Mouse (Mus musculus) right cerebral cortex, postnatal 10 days (tissue): Measurements from ENCODE around the gene Trim62.
A peak's percentile ranks its signal among the peaks of the same experiment; 100 is the strongest.

Source experiments
- DNase-seq, 2 experiments: peaks; one replicate each; pipeline ENCODE4 v3.0.0; 2021; ENCODE audit warnings: low spot score in 2 of 2

Gene Trim62

DNA sequence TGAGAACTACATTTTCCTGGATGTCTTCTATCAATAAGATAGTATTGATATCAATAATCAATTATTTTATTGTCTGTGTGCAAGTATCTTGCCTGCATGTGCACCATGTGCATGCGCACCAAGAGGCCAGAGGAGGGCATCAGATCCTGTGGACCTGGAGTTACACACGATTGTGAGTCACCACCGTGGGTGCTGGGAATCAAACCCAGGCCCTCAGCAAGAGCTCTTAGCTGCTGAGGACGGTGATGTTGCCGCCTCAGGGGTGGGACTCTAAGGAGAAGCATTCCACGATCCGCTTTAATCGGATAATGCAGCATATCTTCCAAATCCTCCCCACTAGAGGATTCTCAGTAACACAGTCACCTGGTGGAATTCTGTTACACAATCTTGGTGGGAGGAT, 2.2 kb downstream of the Trim62 start:
- DNase-seq, result no peak

DNA sequence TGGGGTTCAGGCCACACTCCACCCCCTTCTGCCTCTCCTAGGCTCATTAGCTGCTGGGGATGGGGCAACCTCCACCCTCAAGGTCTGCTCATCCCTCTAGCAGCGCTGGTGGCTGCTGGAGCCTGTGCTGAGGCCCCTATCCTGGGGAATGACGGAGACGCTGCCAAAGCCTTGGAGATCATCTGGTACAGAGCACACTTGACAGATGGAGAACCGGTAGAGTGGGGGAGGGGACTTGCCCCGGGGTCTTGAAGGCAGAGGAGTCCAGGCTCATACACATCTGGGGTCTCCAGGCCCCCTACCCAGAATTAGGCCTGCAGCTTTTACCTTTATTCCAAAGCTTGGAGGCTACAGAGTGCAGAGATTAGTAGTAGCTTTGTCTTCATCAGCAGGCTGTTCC, 3.2 kb downstream of the Trim62 start:
- DNase-seq, result no peak

DNA sequence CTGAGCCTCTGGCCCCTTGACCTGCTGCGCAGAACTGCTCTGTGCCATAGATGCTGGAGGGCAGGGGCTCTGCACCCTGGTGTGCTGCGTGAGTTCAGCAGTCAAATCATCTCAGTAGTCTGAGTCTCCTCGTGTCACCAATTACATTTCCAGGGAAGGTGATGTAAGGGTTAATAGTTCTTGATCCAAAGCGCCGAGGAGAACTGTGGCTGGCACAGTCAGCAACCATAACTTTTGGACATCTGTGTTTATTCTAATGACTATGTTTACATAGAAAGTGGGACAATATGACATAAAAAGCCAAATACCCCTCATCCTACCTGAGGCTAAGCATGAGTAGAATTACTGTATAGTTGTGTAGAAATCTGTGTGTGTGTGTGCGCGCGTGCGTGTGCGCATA, 3.6 kb downstream of the Trim62 start:
- DNase-seq, result no peak

DNA sequence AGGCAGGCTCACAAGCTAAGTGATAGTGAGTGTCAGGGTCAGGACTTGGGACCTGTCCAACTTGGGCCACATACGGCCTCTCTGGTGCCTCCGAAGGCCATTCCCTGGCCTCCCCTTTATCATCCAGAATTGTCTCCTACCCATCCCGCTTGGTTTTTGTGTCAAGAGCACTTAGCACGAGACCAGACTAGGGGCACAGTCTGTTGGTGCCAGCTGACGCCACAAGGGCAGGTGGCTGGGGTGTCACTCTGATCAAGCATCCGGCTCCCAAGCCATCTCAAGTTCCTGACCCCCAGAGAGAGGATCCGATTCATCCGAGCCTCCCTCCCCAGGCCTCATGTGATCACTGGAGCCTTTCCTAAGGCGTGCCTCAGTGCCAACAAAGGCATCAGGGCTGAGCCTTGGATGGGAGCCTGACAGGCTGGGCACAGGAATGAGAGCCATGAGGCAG, 4.3 kb downstream of the Trim62 start:
- DNase-seq, result peak in 1 of 2 experiments; percentile 58

DNA sequence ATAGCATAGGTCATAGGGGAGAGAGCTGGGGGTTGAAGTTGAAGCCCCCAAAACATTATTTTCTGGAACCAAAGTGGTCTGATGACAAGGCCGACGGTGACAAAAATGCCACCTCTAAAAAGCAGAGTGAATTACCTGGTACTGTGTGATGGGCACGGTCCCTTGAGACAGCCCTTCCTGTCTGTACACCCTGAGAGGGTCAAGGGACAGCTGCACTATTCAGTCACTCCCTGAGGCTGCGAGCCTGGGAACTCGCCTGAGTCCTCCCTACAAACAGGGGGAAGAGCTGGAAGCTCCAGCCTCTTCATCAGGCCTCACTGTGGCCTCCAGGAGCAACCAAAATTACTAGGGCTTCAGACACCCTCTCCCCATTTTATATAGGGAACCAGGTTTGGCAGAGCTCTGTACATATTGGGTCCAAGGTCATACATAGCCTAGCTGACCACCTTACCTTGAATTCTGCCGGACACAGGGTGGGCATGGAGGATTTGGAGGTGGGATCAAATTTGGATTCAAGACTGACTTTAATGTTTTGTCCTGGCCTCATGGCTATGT, 5.1 kb downstream of the Trim62 start:
- DNase-seq, result no peak

DNA sequence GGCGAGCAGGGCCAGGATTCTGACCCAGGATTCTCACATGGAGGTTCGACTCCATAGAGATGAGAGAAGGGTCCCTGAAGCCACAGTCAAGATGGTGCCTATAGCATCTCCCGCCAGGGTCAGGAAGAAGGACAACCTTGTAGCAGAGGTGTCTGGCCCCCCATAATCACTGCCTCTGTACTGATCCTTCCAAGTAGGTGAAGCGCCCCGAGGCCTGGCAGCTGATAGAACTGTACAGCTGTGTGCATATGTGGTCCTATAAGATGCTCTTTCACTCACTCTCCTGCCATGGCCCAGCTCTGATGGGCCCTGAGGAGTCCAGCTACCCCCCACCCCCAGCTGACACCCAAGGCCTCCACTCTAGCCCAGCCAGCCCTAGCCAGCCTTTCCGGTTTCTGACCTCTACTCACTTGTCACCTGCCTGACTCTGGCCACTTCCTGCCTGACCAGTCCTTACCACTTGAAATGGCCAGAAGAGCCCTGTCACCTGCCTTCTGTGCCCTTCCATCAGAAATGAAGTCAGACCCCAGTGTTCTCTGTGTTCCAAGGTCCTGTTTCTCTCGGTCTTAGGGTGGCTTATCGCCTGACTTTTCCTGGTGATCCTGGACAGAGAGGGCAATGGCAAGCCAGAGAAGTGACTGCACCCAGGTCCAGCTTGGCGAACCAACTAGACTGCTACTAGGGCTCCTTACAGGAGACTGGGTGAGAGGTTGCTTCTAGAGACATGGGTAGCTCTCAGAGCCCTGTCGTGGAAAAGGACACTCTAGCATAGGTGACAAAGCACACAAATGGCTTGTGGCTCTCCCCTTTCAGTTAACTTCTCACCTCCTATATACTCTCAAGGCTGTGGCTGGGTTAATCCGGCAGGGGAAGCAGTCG, 6.6 kb downstream of the Trim62 start:
- no peak for DNase-seq

DNA sequence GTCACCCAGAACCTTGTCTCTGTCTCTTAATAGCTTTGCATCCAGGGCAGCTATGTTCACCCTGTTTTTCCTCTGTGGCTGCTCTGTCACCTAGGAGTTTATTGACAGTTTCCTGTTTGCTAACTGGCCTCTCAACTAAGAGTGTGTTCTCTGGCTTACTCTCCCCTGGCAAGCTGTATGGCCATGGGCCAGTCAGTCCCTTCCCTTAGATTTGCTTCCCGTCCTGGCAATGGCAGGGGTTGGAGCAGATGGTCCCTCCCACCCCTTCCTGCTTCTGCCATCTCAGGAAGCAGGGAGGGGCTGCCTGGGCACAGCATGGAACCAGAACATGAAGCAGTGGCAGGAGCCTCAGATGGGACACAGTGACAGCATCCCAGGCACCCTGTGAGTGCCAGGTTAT, 7.8 kb downstream of the Trim62 start:
- DNase-seq, result peak; percentile 83 to 88

DNA sequence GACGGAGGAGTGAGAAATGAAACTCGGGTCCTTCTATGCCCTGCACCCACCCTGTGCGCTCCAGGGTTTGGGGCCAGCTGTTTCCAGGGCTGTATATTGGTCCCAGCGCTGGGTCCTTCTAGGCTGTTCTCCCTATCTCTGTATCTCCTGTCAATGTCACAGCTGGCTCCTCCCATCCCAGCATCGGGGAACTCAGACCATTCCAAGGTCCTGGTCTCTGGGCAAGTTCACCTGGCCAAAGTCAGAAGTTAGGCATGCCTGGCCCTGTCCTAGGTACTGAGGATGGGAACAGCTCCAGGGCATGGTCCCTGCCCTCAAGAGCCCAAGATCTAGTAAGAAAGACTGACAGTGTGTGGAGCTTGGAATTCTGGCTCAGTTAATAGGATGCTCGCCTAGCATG, 8.4 kb downstream of the Trim62 start:
- DNase-seq, result no peak

DNA sequence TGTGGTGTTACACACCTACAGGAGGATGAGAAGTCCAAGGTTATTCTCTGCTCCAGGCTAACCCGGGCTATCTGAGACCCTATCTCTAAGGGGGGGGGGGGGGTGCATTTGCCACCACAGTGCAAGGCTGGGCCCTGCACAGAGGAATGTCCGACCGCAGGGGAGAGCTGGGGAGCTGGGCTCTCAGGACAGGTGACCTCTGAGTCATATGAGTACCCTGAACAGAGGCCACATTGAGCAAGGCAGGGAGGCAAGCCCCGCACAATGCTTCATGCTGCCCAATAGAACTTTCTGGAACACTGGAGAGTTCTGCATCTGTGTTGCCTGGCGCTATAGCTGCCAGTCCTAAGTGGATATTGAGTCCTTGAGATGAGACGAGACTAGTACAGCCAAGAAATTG, 8.8 kb downstream of the Trim62 start:
- no peak for DNase-seq

DNA sequence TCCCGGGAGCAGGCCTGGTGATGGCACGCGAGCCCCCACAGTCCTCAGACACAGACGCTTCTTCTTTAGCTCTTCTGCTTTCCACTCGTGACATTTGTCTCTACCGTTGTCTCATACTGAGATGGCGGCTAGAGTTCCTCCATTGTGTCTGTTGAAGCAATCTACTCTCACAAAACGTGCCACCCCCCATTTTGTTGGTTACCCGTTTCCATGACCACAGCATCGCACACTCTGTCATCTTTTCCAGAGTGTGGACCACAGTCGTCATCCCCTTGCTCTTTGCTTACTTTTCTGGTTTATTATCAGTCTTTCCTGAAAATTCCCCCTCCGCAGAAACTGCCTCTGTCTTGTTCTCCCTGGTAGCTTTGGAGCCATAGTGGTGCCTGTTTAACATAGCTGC, 10.7 kb downstream of the Trim62 start:
- no peak for DNase-seq

DNA sequence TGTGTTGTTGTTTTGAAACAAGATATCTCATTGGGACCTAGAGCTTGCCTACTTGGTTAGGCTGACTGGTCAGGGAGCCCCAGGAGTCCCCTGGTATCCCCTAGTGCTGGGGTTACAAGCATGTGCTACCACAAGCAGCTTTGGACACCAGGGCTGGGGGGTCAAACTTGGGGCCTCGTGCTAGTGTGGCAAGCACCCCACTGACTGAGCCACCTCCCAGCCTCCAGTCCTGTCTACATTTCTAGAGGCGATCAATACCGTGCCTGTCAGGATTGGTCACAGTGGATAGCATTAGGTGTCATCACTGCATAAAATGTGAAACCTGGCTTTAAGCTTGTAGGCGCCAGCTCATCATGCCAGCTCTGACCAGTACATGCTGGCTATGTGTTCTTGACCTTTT, 12.5 kb downstream of the Trim62 start:
- no peak for DNase-seq

DNA sequence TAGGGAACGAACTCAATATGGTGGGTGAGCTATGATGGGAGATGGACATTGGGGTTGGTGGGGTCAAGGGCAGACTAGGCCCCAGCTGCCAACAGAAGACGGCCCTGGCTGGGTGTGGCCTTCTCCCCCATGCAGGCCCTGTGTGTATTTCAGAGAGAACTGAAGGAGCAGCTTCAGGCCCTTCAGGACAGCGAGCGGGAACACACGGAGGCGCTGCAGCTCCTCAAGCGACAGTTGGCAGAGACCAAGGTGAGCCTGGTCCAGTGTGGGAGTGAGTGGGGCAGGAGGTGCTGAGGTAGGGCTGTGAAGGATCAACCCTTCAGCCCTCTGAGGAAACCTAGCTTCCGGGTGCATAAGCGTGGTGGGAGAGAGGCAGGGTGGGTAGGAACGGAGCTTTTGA, 13.3 kb downstream of the Trim62 start:
- no peak for DNase-seq

DNA sequence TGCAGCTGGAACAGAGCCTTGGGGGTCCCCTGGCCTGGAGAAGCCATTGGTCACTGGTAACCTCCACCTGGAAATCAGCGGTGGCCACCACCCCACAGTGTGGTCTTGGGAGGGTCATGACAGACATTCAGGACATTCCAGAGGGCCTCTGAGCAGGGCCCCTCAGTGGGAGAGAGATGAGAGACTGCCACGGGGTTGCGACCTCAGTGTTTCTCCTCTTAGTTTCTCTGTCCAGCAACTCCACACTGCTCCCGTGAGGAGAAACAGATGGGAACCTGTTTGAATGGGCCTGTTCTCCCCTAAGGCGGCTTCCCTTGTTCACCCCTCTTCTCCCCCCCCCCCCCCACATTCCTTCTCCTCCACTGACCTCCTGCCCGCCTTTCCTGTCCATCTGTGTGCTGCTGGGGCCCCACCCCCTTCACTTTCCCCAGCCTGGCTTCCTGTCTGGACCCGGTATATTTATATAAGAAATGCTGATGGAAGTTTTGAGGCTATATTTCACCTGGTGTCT, 14.6 kb downstream of the Trim62 start:
- DNase-seq, result no peak

DNA sequence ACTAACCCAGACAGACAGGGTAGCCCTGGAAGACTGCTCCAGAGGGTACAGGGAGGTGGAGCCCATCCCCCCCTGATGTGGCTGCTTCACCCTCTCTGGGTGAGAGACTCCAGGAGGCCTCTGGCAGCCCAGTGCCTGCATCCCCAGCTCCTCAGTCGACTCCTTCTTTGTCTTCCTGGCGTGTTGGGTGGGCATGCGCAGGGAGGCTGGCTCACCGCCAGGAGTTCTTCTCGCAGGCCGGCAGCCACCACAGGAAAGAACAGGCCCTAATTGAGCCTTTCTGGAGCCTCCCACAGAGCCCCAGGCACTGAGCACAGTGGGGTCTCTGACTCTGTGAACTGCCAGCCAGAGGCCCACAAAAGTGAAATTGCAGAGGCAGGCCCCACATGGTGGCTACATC, 16.0 kb downstream of the Trim62 start:
- DNase-seq, result peak; percentile 93 to 94

DNA sequence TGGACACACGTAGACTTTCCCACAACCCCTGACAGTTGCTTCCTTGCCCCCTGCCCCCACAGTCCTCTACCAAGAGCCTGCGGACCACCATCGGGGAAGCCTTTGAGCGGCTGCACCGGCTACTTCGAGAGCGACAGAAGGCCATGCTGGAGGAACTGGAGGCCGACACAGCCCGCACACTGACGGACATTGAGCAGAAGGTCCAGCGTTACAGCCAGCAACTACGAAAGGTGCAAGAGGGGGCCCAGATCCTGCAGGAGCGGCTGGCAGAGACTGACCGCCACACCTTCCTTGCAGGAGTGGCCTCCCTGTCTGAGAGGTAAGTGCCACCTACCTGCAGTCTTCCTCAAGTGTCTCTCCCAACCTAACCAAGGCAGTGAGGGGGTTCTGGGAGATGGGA, 17.1 kb downstream of the Trim62 start:
- DNase-seq, result no peak

DNA sequence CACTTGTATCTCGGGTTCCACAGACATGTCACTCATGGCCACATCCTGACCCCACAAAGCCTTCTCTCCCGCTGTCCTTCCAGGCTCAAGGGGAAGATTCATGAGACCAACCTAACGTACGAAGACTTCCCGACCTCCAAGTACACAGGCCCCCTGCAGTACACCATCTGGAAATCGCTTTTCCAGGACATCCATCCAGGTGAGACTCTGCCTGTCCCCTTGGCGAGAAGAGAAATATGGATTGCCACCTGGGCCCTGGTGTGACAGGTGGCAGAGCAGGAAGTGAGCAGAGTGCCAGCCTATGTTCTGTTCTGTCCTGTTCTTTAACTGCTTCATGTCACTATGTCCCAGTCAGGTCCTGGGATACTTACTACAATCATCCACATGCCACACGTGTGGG, 19.0 kb downstream of the Trim62 start:
- DNase-seq, result no peak

DNA sequence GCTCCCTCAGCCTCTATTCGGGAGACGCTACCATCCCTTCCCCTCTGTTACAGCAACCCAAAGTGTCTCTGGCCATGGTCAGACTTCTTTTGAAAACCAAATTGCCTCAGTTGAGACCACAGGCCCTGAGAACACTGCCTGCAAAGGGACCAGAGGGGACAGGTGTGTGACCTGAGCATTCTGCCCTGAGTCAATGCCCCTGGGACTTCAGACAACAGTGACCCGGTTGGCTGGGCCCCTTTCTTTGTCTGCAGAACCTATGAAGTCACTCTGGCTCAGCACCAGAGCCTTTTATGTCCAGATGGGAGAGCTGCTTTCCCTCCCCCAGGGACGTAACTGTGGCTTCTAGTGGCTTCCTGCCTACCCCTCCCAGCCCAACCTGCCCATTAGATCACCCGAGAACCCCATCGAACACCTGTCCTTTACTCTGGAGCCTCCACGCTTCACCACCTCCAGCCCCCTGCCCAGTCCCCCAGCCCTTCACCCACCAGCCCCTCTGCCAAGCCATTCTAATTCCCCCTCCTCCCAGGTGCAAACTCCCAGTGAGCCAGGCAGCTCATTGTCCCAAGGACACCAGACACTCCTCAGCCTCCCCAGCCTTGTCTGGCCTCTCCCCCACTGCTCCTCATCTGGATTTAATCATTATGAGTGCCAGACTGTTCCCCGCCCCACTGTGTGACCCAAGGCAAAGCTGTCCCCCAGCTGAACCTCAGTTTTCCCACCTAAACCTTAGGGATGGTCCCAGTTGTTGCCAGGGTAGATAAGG, 20.8 kb downstream of the Trim62 start:
- no peak for DNase-seq

DNA sequence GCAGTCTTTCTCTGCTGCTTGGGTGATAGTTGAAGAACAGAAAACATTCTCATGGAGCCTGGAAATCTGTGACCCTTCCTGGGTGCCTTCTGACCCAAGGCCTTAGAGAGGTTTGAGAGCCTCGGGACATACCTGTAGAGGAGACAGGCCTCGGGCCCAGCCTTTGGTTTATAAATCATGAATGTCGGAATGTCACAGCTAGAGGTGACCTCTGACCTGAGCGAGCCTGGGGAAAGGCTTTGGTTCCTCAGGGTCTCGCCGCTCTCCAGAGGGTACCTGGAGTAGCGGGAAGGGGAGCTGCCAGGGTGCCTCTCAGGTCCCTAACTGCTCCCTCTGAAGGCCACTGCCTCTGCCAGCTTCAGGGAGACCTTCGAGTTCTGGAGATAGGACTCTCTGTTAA, 21.9 kb downstream of the Trim62 start:
- no peak for DNase-seq

DNA sequence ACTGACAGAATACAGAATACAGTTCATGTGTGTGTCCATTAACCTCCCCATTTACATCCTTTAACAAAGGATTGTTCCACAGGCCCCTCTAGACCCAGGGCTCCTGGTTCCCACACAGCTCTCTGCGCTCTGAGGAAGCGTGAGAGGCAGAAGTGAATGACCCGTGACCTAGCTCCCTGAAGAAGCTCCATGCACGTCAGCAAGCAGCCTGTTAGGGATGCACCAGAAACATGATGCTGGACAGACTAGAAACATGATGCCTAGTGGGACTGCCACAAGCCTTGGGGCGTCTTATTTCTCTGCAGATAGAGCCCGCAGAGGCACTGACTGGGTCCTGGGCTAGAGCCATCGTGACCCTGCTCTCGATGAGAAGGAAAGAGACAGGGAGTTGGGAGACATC, 23.4 kb downstream of the Trim62 start:
- DNase-seq, result no peak

DNA sequence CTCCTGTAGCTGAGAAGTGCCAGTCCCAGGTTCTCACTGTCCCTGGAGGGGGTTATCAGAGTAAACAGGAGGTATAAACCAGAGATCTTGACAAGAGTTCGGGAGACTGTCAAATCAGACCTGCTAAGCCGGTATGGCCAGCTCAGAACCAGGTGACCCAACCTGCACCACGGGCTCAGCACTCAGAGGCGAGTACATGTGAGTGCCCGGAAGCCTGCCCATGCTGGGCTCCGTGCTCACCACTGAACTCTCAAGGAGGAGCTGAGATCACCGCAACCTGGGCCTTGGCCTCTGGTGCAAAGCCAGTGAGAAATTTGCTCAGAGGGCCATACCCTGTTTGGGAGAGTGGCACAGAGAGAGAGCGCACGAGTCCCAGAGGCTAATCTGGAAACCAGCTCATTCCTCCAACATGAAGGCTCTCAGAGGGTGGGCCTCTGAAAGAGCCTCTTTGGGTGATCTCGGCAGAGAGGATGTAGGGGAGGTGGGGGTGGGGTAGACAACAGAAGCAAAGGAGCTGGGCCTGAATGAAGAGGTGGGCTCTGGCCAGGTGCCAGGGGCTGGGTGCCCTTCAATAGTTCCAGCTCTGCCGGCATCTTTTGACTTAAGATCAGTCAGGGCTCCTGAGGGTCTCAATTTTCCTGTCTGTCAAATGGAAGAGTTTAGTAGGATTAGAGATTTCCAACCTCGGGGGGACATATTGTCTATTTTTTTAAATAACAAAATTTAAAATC, 24.0 kb downstream of the Trim62 start:
- no peak for DNase-seq

DNA sequence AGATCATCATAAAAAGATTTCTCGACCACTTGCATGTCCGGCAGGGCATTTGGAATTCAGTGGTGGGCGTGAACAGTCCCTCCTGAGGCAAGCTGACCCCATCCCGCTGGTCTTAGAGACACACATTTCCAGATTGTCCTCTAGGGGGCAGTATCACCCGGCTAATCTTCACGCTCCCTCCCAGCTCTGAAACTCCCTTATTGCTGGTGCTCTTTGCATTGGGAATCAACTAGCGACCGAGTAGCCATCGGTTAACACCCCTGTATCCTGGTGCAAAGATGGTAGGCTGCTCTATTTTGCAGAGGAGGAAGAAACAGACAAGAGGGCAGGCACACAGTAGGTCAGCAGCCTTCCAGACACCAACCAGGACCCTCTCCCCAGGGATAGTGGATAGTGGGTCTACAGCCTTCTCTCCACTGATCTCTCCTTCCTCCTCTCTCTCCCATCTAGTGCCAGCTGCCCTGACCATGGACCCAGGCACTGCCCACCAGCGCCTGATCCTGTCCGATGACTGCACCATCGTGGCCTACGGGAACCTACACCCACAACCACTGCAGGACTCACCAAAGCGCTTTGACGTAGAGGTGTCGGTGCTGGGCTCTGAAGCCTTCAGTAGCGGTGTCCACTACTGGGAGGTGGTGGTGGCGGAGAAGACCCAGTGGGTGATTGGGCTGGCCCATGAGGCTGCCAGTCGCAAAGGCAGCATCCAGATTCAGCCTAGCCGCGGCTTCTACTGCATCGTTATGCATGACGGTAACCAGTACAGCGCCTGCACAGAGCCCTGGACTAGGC, 25.4 kb downstream of the Trim62 start:
- DNase-seq, result peak in 1 of 2 experiments; percentile 65
